ENCODE assay signal across 12 mouse cellular contexts in the genomic region with DNA sequence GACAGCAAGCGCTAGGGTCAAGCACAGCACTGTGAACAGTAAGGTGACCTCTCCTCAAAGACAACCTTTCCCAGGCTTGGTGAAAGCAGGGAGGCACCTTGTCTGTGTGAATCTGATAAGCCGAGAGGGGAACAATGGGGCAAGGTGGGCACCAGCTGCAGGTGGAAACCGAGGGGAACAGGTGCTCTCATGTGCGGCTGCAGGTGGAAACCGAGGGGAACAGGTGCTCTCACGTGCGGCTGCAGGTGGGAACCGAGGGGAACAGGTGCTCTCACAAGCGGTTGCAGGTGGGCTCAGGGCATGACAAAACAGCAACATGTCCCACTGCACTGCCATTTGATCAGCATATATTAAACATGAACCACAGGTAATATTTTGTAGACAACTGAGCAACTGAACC. TPM values are rescaled to one million over a fixed set of nuclear protein-coding genes. Genes with fewer than 3 reads are reported as not detected.
DNase-seq lines count a peak whose midpoint lies in the region; ATAC-seq and TF ChIP-seq lines count a peak whose summit lies in the region.
"Had no signal": no experiment of that assay in that cellular context is flagged by ENCODE, and none has a peak within 500 bp of the region (broad histone marks: within the 10 kb centered on the region; RNA-seq: fewer than 3 reads in every experiment).

No protein-coding gene starts in this region.

- no peak for TF ChIP-seq CTCF in E14TG2a.4 (conservative IDR thresholded peaks at IDR 0.05; ENCODE audit: low read length)

- no peaks in the 10 kb centered on the region for H3K27me3 ChIP-seq in hindbrain, embryonic 10.5 days (ENCODE audit: insufficient read depth, poor library complexity, severe bottlenecking)
- no peaks in the 10 kb centered on the region for H3K27me3 ChIP-seq in hindbrain, embryonic 11.5 days (ENCODE audit: control insufficient read depth, insufficient read depth, low read length)
- no peaks in the 10 kb centered on the region for H3K27me3 ChIP-seq in E14TG2a.4 (ENCODE audit: insufficient read depth, low read length)
- H3K27me3 ChIP-seq in forebrain, embryonic 12.5 days: no peaks in the 10 kb centered on the region
- no peaks in the 10 kb centered on the region for H3K27me3 ChIP-seq in liver, embryonic 13.5 days

- no peak overlapping the region for H3K4me2 ChIP-seq in hindbrain, embryonic 11.5 days (replicated peaks; ENCODE audit: low read depth, low read length)
- H3K4me2 ChIP-seq in forebrain, embryonic 12.5 days: no peak overlapping the region
- H3K4me2 ChIP-seq in liver, embryonic 13.5 days: peak overlapping the region; percentile 87

- H3K9ac ChIP-seq in hindbrain, embryonic 11.5 days (ENCODE audit: low read depth, low read length): no peak overlapping the region
- H3K9ac ChIP-seq in forebrain, embryonic 12.5 days: peak overlapping the region; percentile 42; the same call in 1 of the 2 replicates
- peak overlapping the region; percentile 91 for H3K9ac ChIP-seq in liver, embryonic 13.5 days

- peak overlapping the region; percentile 87 for H3K27ac ChIP-seq in hindbrain, embryonic 10.5 days
- no peak overlapping the region for H3K27ac ChIP-seq in hindbrain, embryonic 11.5 days (ENCODE audit: low read depth, low read length)
- peak overlapping the region; percentile 92; the same call in 1 of the 2 replicates for H3K27ac ChIP-seq in forebrain, embryonic 12.5 days
- peak overlapping the region; percentile 100 for H3K27ac ChIP-seq in liver, embryonic 13.5 days

- H3K36me3 ChIP-seq in hindbrain, embryonic 10.5 days: peaks cover 27% of the 10 kb centered on the region
- H3K36me3 ChIP-seq in hindbrain, embryonic 11.5 days (ENCODE audit: control insufficient read depth, insufficient read depth, low read length): no peaks in the 10 kb centered on the region
- peaks cover 88% of the 10 kb centered on the region for H3K36me3 ChIP-seq in E14TG2a.4 (ENCODE audit: insufficient read depth, low read length)
- peaks cover 17% of the 10 kb centered on the region for H3K36me3 ChIP-seq in forebrain, embryonic 12.5 days (replicated peaks)
- H3K36me3 ChIP-seq in liver, embryonic 13.5 days: peaks cover 78% of the 10 kb centered on the region

- DNase-seq in hindbrain, embryonic 10.5 days (ENCODE audit: low spot score): no peak
- no peak for DNase-seq in hindbrain, embryonic 11.5 days (ENCODE audit: low spot score)
- DNase-seq in liver, embryonic 13.5 days: no peak
- DNase-seq in thymus, postnatal 36 days: no peak
- DNase-seq in urinary bladder, postnatal 36 days (ENCODE audit: low spot score in 2 of 2): no peak
- DNase-seq: cerebellum, adult 11 months; left cerebral cortex, postnatal 4 days had no signal

- ATAC-seq in hindbrain, embryonic 11.5 days (ENCODE audit: low FRiP score): no peak
- ATAC-seq in forebrain, embryonic 12.5 days (ENCODE audit: low FRiP score): no peak
- no peak for ATAC-seq in liver, embryonic 13.5 days (ENCODE audit: low read depth)
- ATAC-seq in monocyte, adult 5-6 weeks (replicated peaks; ENCODE audit: insufficient number of reproducible peaks, low FRiP score, low TSS enrichment, poor library complexity, severe bottlenecking): no peak
- ATAC-seq: activated CD4-positive, CD25-positive, alpha-beta regulatory T cell, adult 4 months had no signal

- H3K9me3 ChIP-seq in hindbrain, embryonic 10.5 days: no peaks in the 10 kb centered on the region
- no peaks in the 10 kb centered on the region for H3K9me3 ChIP-seq in hindbrain, embryonic 11.5 days (ENCODE audit: control insufficient read depth, low read length)
- H3K9me3 ChIP-seq in E14TG2a.4 (ENCODE audit: low read length): no peaks in the 10 kb centered on the region
- no peaks in the 10 kb centered on the region for H3K9me3 ChIP-seq in forebrain, embryonic 12.5 days
- H3K9me3 ChIP-seq in liver, embryonic 13.5 days (replicated peaks): no peaks in the 10 kb centered on the region

- H3K4me1 ChIP-seq in hindbrain, embryonic 10.5 days (replicated peaks): peaks cover 72% of the 10 kb centered on the region
- H3K4me1 ChIP-seq in hindbrain, embryonic 11.5 days (replicated peaks; ENCODE audit: control insufficient read depth, insufficient read depth, low read length): peaks cover 27% of the 10 kb centered on the region
- H3K4me1 ChIP-seq in E14TG2a.4 (replicated peaks; ENCODE audit: low read depth, low read length): peaks cover 93% of the 10 kb centered on the region
- peaks cover 45% of the 10 kb centered on the region for H3K4me1 ChIP-seq in forebrain, embryonic 12.5 days
- peaks cover 87% of the 10 kb centered on the region for H3K4me1 ChIP-seq in liver, embryonic 13.5 days (replicated peaks)

- WGBS in hindbrain, embryonic 10.5 days: 83% methylated on average over 9 of the region's 9 CpGs
- 79% methylated on average over 9 of the region's 9 CpGs for WGBS in hindbrain, embryonic 11.5 days
- WGBS in forebrain, embryonic 12.5 days: 79% methylated on average over 9 of the region's 9 CpGs
- 74% methylated on average over 9 of the region's 9 CpGs for WGBS in liver, embryonic 13.5 days (ENCODE audit: insufficient replicate concordance)

- H3K4me3 ChIP-seq in hindbrain, embryonic 10.5 days: no peak overlapping the region
- H3K4me3 ChIP-seq in hindbrain, embryonic 11.5 days (ENCODE audit: low read depth, low read length): no peak overlapping the region
- H3K4me3 ChIP-seq in E14TG2a.4 (replicated peaks; ENCODE audit: low read length): peak overlapping the region; percentile 26; the same call in 1 of the 2 replicates
- no peak overlapping the region for H3K4me3 ChIP-seq in forebrain, embryonic 12.5 days (replicated peaks)
- H3K4me3 ChIP-seq in liver, embryonic 13.5 days (replicated peaks): peak overlapping the region; percentile 56

RNA-seq across cellular contexts. Expression of gene Slc7a5, which starts 10.3 kb away (rescaled TPM):
- polyA plus RNA-seq in hindbrain, embryonic 10.5 days (2016; fragmentation: Nextera tagmentation; extraction: Ambion mirVana): 27.2 and 27.6 TPM in 2 replicates
- polyA plus RNA-seq in hindbrain, embryonic 11.5 days (2014; fragmentation: Nextera tagmentation; extraction: Ambion mirVana): 23.3 and 29.9 TPM in 2 replicates
- 34.7 and 37.6 TPM in 2 replicates for polyA plus RNA-seq in forebrain, embryonic 12.5 days (2016; fragmentation: Nextera tagmentation; extraction: Ambion mirVana)
- polyA plus RNA-seq in liver, embryonic 13.5 days (2015; fragmentation: Nextera tagmentation; extraction: Ambion mirVana): 32.2 and 37.5 TPM in 2 replicates
- 3.1 to 5.1 TPM (median 4.9 TPM) in 3 replicates for total RNA-seq in monocyte, adult 5-6 weeks (2017)

RNA-seq across cellular contexts. Expression of gene Car5a, which starts 47.5 kb away (rescaled TPM):
- polyA plus RNA-seq in hindbrain, embryonic 10.5 days (2016; fragmentation: Nextera tagmentation; extraction: Ambion mirVana): 0.12 and 0.17 TPM in 2 replicates
- 0.15 TPM in 1 of 2 replicates, not detected in the other for polyA plus RNA-seq in hindbrain, embryonic 11.5 days (2014; fragmentation: Nextera tagmentation; extraction: Ambion mirVana)
- 0.31 TPM in 1 of 2 replicates, not detected in the other for polyA plus RNA-seq in forebrain, embryonic 12.5 days (2016; fragmentation: Nextera tagmentation; extraction: Ambion mirVana)
- 0.88 and 1.1 TPM in 2 replicates for polyA plus RNA-seq in liver, embryonic 13.5 days (2015; fragmentation: Nextera tagmentation; extraction: Ambion mirVana)
- not detected in 3 replicates for total RNA-seq in monocyte, adult 5-6 weeks (2017)
- total RNA-seq: neutrophil, adult 5-6 weeks had no signal

RNA-seq across cellular contexts. Expression of gene Banp, which starts 52.3 kb away (rescaled TPM):
- polyA plus RNA-seq in hindbrain, embryonic 10.5 days (2016; fragmentation: Nextera tagmentation; extraction: Ambion mirVana): 56.9 and 64.5 TPM in 2 replicates
- polyA plus RNA-seq in hindbrain, embryonic 11.5 days (2014; fragmentation: Nextera tagmentation; extraction: Ambion mirVana): 50.8 and 51.8 TPM in 2 replicates
- polyA plus RNA-seq in forebrain, embryonic 12.5 days (2016; fragmentation: Nextera tagmentation; extraction: Ambion mirVana): 49.1 and 65.9 TPM in 2 replicates
- polyA plus RNA-seq in liver, embryonic 13.5 days (2015; fragmentation: Nextera tagmentation; extraction: Ambion mirVana): 14.5 and 18.1 TPM in 2 replicates
- 23.5 to 63.3 TPM (median 27.5 TPM) in 3 replicates for total RNA-seq in monocyte, adult 5-6 weeks (2017)

Comparison
In these comparisons a context has a peak if more than half of its experiments do, and no peak if none do; other contexts are left out.
1. H3K4me3 ChIP-seq: peak in E14TG2a.4 (single experiment) and liver, embryonic 13.5 days (single experiment); none in hindbrain, embryonic 10.5 days (single experiment), hindbrain, embryonic 11.5 days (single experiment) and forebrain, embryonic 12.5 days (single experiment).